Mouse (Mus musculus) cerebellum, postnatal 4 days (tissue): ENCODE data around the gene Olfr1428.
"Not testable (repeated sequence)": the region's sequence is repeated elsewhere in the genome, so short reads cannot be mapped to it uniquely, and the experiment has no call there.

Experiments
- DNase-seq, 2 experiments: peaks; one replicate each; pipeline ENCODE4 v3.0.0; 2022; ENCODE audit warnings: low spot score in 2 of 2, mixed read lengths in 1 of 2

The Olfr1428 gene

DNA sequence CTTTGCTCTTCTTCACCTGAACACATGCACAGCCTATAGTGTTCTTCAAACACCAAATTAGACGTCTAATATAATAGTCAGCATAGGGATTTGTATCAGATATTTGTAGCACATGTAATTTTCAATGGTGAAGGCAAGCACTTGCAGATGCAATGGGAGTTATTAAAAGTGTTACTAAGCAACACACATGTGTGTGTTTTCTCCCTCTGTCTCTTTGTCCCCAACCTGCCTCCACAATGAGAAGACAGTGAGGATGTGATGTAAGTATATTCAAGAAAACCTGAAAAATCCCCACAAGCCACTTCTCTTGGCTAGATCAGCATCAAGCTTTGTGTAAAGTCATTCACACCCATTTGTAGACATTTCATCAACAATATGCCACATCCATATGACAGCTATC is at the start of gene Olfr1428:
TSS of gene Olfr1428 (minus strand) at position 101 of the 400 bp plus-strand sequence.
- DNase-seq: no peak

DNA sequence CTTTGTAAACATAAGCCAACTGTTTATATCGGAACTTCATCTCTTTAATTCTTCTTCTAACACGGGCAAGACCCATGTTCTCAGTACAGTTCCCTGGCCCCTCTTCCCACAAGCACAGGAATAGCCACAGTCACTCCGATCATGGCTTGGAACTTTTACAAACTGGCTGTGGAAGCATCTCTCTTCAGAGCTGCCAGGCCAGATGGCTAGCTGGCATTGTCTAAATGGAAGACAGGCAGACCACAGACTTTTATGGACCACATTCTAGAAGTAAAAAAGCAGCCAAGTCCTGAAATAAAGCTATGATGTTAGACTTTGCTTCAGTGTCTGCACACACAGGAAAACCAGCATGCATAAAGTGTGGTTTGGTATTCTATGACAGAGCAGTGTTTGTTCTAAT is 29.8 kb upstream of the Olfr1428 start:
- no peak for DNase-seq

DNA sequence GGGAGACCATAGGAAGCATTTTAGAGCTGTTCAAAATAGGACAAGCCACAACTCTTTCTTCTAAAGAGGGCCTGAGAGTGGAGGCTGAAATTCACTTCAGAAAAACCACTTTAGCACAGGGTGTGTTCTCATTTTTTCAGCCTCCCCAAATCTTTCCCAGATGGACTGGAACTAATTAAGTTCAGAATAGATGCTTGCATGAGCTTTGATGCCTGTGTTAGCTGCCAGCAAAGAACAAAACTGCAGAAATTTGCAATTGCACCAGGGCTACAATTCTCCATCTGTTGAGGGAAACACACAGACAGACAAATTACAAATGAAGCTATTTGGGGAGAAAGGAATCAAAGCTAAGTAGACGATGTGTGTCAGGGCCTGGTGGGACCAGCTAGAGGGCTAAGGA is 27.7 kb upstream of the Olfr1428 start:
- no peak for DNase-seq

DNA sequence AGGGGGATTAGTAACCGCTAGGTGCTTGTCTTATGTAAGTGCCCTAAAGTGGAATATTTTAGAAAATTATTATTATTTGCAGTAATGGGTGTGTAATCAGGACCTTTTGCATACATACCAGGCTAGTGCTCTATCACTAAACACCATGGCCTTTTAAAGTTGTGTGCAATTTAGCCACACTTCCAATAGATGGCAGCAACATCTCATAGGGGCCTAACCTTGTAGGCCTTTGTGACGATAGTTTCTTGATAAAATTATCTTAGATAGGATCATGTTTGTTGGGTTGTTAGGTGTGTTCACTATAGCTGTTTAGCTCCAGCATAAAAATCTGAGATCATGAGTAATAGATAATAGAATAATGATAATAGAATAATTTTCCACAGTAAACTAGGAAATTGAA is 18.6 kb upstream of the Olfr1428 start:
- peak in 1 of 2 experiments; percentile 8 for DNase-seq

DNA sequence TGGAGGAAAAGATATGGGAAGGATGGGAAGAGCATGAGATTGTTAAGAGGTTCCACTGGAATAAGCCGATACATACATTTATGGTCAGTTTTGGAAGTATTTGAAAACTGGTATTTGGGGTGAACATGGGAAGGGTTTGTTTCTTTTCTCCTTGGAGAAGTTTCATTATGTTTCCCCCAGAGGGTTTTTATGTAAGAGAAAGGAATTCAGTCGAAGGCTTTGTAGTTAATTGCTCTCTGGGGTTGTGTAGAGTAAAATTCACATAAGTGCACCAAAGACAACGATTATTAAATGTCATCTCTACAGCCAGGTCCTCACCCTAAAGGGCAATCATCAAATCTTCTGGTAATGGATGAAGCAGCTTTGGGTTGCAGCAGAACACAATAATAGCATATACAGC is 7.4 kb upstream of the Olfr1428 start, which contains the start of gene Olfr76:
TSS of gene Olfr76 (minus strand) at position 101 of the 400 bp plus-strand sequence.
- DNase-seq: no peak

DNA sequence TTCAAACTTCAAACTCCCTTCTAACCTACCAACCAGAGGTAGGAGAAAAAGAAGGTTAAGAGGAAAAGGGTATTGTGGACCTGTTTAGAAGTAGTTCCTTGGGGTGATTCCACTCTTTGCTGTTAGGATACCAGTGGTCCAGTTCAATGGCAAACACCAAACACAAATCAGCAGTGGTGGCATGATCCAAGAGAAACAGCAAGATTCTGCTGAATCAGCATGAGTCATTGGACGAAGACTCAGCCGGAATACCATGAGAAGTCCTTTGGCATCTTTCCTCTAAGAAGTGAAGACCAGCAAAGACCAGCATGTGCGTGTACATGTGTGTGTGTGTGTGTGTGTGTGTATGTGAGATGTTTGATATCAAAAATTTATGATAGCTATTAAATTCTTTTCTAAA is 767 bp upstream of the Olfr1428 start:
- DNase-seq: no peak

DNA sequence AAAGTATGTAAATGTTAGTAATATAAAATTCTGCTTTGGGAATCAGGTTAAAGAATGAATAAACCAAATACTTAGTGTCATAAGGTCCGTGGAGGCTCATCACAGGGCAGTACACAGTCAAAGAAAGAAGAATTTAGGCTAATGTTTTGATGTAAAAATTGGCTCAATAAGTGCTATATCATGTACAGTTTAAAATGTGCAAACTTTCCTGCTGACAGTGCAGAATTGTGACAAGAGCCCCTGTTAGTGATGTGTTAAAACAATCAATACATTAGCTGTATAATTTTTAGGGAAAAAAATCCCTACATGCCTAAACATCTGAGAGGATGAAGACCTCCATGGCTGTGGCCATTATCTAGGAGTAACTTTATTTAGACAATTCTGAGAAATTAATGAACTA is 1.9 kb downstream of the Olfr1428 start:
- DNase-seq: no peak

DNA sequence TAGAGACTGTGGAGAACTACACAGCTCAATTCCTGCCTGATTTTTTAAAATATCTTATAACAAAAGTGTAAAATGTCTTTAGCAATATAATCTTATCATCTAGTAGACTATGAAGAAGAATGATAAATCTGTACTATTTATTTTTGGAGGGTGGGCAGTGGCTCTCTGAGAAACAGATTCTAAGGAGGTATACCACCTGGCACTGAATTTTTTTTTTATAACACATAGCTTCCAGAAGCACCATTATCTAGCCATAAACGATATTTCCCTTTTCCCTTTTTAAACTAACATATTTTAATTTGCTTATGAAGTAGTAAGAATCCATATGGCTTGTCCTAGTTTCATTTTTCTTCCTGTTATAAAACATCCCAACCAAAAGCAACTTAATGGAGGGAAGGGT is 11.2 kb downstream of the Olfr1428 start:
- no peak for DNase-seq

DNA sequence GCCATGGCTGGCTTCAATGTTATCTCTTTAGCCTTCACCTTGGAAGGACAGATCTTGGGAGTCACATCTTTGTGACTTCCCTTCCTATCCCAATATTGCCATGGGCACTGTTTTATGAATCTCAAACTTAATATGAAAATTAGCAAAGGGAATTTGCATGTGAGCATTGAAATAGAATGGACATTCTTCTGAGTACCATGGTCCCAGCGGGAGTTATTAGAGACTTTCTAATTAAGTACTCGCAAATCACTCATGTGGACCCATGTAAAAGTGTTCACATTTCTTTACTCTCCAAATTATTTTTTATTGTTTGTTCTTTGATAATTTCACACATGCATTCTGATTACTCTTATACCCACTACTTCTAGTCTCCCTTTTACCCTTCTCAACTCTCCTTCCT is 12.5 kb downstream of the Olfr1428 start, which contains the start of gene Olfr1427:
TSS of gene Olfr1427 (minus strand) at position 101 of the 400 bp plus-strand sequence.
- DNase-seq: no peak

DNA sequence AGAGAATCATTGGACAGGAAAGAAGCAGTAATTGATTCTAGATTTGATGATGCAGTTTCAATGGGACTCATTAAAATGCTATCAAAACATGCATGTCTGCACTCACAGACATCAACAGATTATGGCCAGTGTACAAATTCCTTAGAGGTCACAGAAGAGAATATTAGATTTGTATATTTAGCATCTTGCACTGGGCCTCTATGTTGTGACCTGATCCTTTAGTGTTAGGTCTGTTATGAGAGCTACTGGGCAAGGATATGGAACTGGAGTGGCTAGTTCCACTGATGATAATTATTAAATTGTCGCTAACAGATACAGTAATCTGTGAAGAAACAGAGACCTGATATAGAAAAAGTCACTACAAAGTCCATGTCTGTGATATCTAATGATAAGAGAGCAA is 23.8 kb downstream of the Olfr1428 start, which contains the start of gene Olfr1426:
TSS of gene Olfr1426 (minus strand) at position 101 of the 400 bp plus-strand sequence.
- no peak for DNase-seq

DNA sequence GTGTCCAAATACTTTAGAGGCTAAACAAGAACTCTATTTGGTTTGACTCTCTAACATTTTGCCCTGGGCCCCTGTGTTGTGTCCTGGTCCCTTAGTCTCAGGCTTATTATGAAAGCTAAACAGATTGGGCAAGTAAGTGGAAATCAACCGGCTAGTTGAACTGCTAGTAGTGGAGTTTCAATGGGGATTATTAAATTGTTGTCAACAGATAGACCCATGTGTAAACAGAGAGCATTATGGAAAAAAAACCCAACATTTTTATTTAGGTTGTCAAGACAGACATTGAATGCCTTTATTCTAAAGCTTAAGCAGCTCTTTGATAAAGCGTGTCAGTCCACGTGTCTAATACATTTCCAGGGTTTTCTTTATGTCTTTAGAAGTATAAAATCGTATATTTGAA is 38.1 kb downstream of the Olfr1428 start, which contains the start of gene Olfr1425:
TSS of gene Olfr1425 (minus strand) at position 101 of the 400 bp plus-strand sequence.
- DNase-seq: not testable (repeated sequence)

DNA sequence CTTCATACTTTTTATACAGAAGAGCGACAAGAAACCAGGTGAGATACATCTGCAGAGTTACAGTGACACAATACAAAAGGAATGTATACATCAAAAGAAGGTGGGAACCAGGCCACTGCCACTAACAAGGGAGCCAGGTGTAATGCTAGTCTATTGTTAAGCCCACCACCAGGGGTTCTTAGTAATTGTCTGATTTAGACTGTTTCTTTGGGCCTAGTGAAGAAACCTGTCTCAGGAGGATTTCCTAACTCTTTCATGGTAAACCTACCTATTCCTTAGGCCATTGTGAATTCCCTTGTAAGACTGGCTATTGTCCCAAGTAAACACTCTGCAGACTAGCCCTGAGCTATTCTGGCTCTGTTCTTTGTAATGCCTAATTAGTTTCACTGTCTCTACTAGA is 46.2 kb downstream of the Olfr1428 start:
- not testable (repeated sequence) for DNase-seq

DNA sequence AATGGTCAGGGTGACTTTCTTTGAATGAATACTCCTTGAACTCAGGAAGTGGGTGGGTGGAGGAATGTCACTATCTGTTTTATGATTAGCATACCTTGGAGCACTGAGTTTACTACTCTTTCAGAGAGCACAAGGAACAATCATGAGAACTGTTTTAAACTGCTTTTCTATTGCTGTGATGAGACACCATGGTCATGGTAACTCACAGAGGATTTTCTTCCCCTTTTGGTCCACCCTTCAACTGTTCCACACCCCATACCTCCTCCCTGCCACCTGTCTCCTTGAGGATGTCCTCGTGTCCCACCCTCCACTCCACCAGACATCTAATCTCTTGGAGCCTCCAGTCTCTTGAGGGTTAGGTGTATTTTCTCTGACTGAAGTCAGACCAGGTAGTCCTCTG is 47.9 kb downstream of the Olfr1428 start:
- DNase-seq: not testable (repeated sequence)

DNA sequence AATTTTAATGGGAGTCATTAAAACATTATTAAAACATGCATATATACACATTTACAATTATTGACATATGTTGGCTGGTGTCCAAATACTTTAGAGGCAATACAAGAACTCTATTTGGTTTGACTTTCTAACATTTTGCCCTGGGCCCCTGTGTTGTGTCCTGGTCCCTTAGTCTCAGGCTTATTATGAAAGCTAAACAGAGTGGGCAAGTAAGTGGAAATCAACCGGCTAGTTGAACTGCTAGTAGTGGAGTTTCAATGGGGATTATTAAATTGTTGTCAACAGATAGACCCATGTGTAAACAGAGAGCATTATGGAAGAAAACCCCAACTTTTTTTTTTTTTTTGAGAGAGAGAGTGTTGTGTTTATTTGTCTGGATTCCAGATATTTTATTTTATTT is 53.1 kb downstream of the Olfr1428 start, which contains the start of gene Olfr1424:
TSS of gene Olfr1424 (minus strand) at position 101 of the 400 bp plus-strand sequence.
- not testable (repeated sequence) for DNase-seq
